Mouse (Mus musculus) liver (tissue): Measurements from ENCODE around the gene Nkain2.
"Not testable (repeated sequence)": the region's sequence is repeated elsewhere in the genome, so short reads cannot be mapped to it uniquely, and the experiment has no call there.

Experiments used
- DNase-seq: peaks from one replicate; pipeline ENCODE4 v3.0.0-alpha.2; 2020; ENCODE audit warnings: mixed read lengths

The Nkain2 gene

GRCm38 (mm10) chr10:32052546-32053295 lies 837.5 kb downstream of the Nkain2 start:
- no peak for DNase-seq

DNA sequence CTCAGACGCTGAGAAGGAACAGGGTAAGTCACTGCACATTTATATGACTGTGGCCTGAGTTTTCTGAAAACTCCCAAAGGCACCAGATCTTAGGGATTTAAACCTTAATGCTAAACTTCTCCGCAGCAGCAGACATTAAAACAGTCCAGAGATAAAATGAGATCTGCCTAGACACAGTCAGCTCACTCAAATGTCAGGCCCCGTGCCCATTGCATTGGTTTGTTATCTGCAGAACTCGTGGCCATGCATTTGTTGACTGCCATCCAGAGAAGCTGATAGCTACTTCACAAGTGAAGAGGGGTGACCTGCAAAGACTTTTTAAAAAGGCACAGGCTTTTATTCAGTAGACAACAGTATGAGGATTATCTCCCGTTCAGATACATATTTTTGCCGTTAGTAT lies 838.2 kb downstream of the Nkain2 start:
- no peak for DNase-seq

- no peak for DNase-seq
These were observed 860.3 kb downstream of the Nkain2 start for GRCm38 (mm10) chr10:32029996-32030395.

GRCm38 (mm10) chr10:32018385-32018784 lies 871.9 kb downstream of the Nkain2 start:
- no peak for DNase-seq

GRCm38 (mm10) chr10:32001216-32001753 lies 889.0 kb downstream of the Nkain2 start:
- DNase-seq: no peak

- DNase-seq: no peak
These were observed 897.1 kb downstream of the Nkain2 start for GRCm38 (mm10) chr10:31993205-31993604.

DNA sequence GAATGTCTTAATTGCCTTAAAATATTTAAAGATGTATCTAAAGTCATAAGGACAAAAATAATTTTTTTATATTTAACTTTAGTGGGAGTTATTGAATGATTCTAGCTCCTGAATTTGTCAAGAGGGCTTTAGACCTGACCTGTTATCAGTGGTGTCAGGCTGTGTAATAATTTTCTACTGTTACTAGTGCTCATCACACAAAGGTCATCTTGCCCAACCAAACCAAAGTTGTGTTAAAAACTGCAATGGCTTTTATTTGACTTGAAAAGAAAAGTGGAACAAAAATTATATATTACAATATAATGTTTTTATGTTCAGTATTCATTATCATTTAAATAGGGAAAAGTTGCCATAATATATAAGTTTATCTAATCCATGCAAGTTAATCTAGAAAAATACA lies 911.9 kb downstream of the Nkain2 start:
- no peak for DNase-seq

GRCm38 (mm10) chr10:31947178-31947726 lies 943.0 kb downstream of the Nkain2 start:
- no peak for DNase-seq

- no peak for DNase-seq
These were observed 958.3 kb downstream of the Nkain2 start for GRCm38 (mm10) chr10:31931961-31932360.

DNA sequence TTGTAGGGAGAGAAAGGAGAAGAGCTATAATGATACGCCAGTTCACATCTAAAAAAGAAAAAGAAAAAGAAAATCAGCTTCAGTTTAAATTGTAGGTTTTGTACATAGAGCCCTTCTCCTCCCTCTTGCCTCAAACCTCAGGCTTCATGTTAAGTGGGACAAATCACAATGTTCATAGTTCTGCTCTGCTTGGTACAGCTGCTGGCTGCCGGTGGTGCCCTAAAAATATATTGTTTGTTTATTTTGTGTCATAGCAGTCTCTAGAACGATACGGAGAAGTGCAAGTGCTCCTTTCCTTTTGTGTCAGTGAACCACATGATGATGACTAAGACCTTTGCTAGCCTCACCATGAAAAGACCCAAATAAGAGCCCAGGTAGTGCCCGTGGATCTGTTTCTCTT lies 962.6 kb downstream of the Nkain2 start:
- DNase-seq: no peak

DNA sequence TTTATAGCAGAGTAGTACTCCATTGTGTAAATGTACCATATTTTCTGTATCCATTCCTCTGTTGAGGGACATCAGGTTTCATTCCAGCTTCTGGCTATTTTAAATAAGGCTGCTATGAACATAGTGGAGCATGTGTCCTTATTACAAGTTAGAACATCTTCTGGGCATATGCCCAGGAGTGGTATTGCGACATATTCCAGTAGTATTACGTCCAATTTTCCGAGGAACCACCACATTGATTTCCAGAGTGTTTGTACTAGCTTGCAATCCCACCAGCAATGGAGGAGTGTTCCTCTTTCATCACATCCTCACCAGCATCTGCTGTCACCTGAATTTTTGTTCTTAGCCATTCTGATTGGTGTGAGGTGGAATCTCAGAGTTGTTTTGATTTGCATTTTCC lies 969.4 kb downstream of the Nkain2 start:
- DNase-seq: not testable (repeated sequence)

DNA sequence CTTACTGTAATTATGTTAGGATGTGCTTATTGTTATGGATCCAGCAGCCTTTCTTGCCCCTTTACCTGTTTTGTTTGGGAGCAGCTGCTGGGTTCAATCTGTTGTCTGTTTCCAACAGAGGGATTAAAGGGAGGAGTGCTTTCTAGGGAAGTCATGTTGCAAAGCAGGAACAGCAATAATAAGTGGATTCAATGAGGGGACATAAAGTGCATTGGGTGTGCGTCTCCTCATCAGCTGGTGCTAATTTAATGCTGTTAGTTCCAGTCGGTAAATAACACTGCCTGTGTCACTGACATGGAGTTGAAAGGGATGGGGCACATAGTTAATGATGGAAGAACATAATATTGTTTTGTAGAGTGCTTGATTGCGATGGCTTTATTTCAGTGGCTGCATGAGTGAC lies 982.8 kb downstream of the Nkain2 start:
- no peak for DNase-seq

- DNase-seq: no peak
These were observed 990.8 kb downstream of the Nkain2 start for GRCm38 (mm10) chr10:31899501-31899900.

GRCm38 (mm10) chr10:31873323-31873895 lies 1016.9 kb downstream of the Nkain2 start:
- no peak for DNase-seq

DNA sequence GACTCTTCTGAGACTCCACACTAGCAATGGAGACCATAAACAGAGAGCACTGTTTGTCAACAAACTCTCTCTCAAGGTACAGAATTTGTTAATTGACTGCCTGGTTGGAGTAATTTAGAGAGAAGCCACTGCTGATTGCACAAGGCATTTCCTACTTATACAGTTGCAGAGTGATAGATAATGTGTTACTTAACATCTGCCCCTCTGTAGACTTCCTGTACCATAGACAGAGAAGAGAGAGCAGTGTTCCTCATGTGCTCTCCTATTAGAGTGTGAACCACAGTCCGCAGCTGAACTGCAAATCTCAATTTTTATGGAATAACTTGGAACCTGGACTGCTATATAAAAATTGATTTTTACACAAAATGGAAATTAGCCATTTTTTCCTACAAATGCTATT lies 1022.0 kb downstream of the Nkain2 start:
- no peak for DNase-seq

DNA sequence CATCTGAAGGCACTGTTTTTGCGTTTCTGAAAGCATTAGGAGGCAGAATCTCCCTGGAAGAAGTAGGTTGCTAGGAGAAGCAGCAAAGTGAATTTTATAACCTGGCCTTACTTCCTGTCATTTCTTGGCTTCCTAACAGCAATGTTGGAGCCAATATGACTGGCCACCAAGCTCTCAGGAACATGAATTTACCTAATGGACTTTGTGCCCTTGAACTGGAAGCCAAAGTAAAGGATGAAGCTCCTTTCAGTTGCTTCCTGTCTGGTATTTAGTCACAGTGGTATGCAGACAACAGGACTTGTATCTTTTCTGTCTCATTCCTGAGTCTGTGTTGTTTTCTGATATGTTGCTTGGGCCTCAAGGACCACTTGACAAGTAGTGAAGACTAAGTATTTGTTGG lies 1063.2 kb downstream of the Nkain2 start:
- no peak for DNase-seq

DNA sequence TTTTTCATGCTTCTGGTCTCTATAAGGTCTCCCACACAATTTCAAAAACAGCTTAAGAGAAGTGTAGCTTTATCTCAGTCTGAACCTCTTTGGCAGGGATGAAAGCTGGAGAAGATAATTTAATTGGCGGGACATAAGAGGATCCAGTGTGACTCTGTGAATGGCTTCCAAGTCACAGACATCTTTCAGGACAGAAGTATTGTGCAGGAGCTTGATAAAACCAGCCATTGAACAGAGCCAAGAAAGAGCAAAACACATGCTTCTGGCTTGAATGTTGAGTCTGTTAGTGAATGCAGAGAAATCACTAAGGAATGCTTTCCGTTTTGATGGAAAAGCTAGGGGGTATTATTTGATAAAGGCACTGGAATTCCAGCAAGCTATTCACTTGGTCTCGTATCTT lies 1077.7 kb downstream of the Nkain2 start:
- no peak for DNase-seq

DNA sequence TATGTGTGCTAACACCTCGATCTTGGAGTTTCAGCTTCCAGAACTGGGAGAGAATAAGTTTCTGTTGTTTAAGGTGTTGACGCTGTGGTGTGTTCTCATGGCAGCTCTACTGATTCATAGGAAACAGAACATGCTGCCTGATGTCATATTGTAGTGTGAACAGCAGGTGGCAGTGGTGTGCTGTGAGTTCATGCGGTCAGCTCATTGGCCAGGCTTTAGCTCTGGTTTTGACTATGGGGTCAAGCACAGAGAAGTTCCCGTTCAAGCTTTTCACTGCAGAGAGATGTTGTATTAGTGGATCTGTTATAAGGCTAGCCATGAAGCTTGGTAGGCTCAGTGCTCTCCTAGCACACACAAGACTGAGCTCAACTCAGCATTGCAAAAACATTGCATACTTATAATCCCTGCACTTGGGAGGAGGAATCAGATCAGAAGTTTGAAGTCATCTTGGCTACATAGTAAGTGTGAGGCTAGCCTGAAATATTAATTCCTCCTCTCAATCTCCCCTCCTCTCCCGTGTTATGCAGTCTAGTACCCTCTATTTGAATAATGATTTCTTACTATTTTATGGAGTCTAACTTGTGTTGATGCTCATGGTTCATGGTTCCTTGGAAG lies 1147.7 kb downstream of the Nkain2 start:
- peak; percentile 48 for DNase-seq

GRCm38 (mm10) chr10:31728036-31728435 lies 1162.2 kb downstream of the Nkain2 start:
- no peak for DNase-seq

GRCm38 (mm10) chr10:31647270-31647669 lies 1243.0 kb downstream of the Nkain2 start:
- no peak for DNase-seq

DNA sequence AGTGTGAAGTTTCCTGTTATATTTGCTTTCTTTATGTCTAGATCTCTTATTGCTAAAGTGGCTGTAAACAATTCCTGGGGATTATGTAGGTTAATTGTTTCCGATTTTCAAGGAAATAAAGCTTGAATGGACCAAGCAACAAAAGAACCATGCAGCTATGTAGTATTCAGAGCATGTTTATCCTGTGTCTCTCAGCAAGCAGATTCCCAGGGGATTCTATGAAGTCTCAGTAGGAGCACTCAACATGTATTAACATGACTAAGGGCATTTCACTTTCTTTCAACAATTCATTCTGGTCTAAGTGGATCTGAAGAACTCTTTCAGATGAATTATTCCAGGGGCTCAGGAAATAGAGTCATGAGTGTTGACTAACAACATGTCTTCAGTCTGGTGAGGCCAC lies 1244.2 kb downstream of the Nkain2 start:
- no peak for DNase-seq
